Comparison of ENCODE assay signal across 24 mouse cellular contexts in the genomic region with DNA sequence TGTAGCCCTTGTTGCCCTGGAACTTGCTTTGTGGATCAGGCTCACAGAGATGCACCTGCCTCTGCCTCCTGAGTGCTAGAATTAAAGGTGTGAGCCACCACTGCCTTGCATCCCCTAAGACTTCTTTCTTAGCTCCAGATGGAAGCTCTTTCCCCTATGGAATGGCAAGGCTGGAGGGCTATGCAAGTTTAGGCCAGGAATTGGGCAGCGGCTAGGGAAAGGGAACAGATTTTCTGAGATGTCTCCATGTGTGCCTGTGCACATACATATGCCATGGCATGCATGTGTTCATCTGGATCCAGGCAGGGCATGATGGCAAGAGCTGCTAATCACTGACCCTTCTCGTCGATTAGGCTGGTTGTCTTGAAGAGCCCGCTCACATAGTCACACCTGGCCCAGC. TPM values are rescaled to one million over a fixed set of nuclear protein-coding genes. Genes with fewer than 3 reads are reported as not detected.
DNase-seq lines count a peak whose midpoint lies in the region; TF ChIP-seq lines count a peak whose summit lies in the region.
"Had no signal": no experiment of that assay in that cellular context is flagged by ENCODE, and none has a peak within 500 bp of the region (broad histone marks: within the 10 kb centered on the region; RNA-seq: fewer than 3 reads in every experiment).

No protein-coding gene starts in this region.

- no peaks in the 10 kb centered on the region for H3K27me3 ChIP-seq in heart, adult 2 months (ENCODE audit: control insufficient read depth, insufficient read depth, low read length)
- H3K27me3 ChIP-seq in testis, adult 2 months (ENCODE audit: control insufficient read depth, insufficient read depth, low read length): no peaks in the 10 kb centered on the region
- H3K27me3 ChIP-seq: CH12.LX; embryonic facial prominence, embryonic 12.5 days; forebrain, embryonic 13.5 days; forebrain, embryonic 15.5 days; Patski had no signal

- no peak for TF ChIP-seq EP300 in heart, adult 2 months (IDR thresholded peaks at IDR 0.05; ENCODE audit: insufficient read depth, low read depth, low read length)

- peak overlapping the region; percentile 58; the same call in 1 of the 2 replicates for H3K4me3 ChIP-seq in gastrocnemius, adult 2 months
- H3K4me3 ChIP-seq in heart, adult 2 months: no peak overlapping the region
- H3K4me3 ChIP-seq in testis, adult 2 months (ENCODE audit: control insufficient read depth, low read depth, low read length): no peak overlapping the region
- H3K4me3 ChIP-seq: embryonic facial prominence, embryonic 10.5 days; embryonic facial prominence, embryonic 12.5 days; forebrain, embryonic 13.5 days; forebrain, embryonic 15.5 days had no signal

- intact Hi-C loops in gastrocnemius, adult 2 months (cut with DNase I): no loop called here
- intact Hi-C loops in heart, adult 2 months (cut with DNase I): no loop called here

- 97% methylated on average over 4 of the region's 4 CpGs for WGBS in heart, adult 2 months

- DNase-seq in gastrocnemius, adult 2 months: no peak
- no peak for DNase-seq in gastrocnemius, postnatal 25 days
- DNase-seq in heart, adult 2 months: no peak
- DNase-seq in heart, adult 8-10 months (ENCODE audit: low spot score): no peak
- no peak for DNase-seq in testis, postnatal 14 days (ENCODE audit: low spot score)
- DNase-seq: adrenal gland, adult 8-10 months; adrenal gland, postnatal 14 days; adrenal gland, postnatal 36 days; B cell, adult 2 months; cerebellum, adult 11-12 months; cerebellum, adult 2 months; cerebellum, adult 9-10 months; cerebellum, postnatal 10 days; cerebellum, postnatal 25 days had no signal

- peak overlapping the region; percentile 79 for H3K27ac ChIP-seq in gastrocnemius, adult 2 months
- H3K27ac ChIP-seq in heart, adult 2 months: peak overlapping the region; percentile 71; the same call in 1 of the 2 replicates
- H3K27ac ChIP-seq in testis, adult 2 months (ENCODE audit: control insufficient read depth, insufficient read depth, low read depth, low read length): 0 out of 2 replicates have a peak overlapping the region, but pooled peaks have one; percentile 56
- H3K27ac ChIP-seq: forebrain, embryonic 13.5 days; forebrain, embryonic 15.5 days had no signal

- no peak for TF ChIP-seq POLR2A in heart, adult 2 months (IDR thresholded peaks at IDR 0.05; ENCODE audit: insufficient read depth, low read depth, low read length)
- no peak; the same call in 1 of the 2 replicates for TF ChIP-seq POLR2A in testis, adult 2 months (IDR thresholded peaks at IDR 0.05; ENCODE audit: control insufficient read depth, low read depth, low read length)

- no peaks in the 10 kb centered on the region for H3K36me3 ChIP-seq in heart, adult 2 months (ENCODE audit: control insufficient read depth, insufficient read depth, low read length)
- H3K36me3 ChIP-seq in testis, adult 2 months (ENCODE audit: control insufficient read depth, insufficient read depth, low read length): no peaks in the 10 kb centered on the region
- H3K36me3 ChIP-seq: forebrain, embryonic 15.5 days had no signal

- no peaks in the 10 kb centered on the region; the same call in 1 of the 2 replicates for H3K79me2 ChIP-seq in heart, adult 2 months (replicated peaks; ENCODE audit: control insufficient read depth, insufficient read depth, low read length)

- peaks cover 39% of the 10 kb centered on the region for H3K4me1 ChIP-seq in heart, adult 2 months (ENCODE audit: control insufficient read depth, insufficient read depth, low read length)
- peaks cover 13% of the 10 kb centered on the region for H3K4me1 ChIP-seq in testis, adult 2 months (ENCODE audit: control insufficient read depth, insufficient read depth, low read length)

- no peak overlapping the region for H3K9ac ChIP-seq in heart, adult 2 months (ENCODE audit: low read depth, low read length)
- H3K9ac ChIP-seq: embryonic facial prominence, embryonic 12.5 days; forebrain, embryonic 13.5 days; forebrain, embryonic 15.5 days had no signal

- no peak for TF ChIP-seq CTCF in gastrocnemius, adult 2 months (IDR thresholded peaks at IDR 0.05)
- TF ChIP-seq CTCF in heart, adult 2 months (IDR thresholded peaks at IDR 0.05): no peak
- TF ChIP-seq CTCF in testis, adult 2 months (IDR thresholded peaks at IDR 0.05; ENCODE audit: control insufficient read depth, insufficient read depth, insufficient replicate concordance, low read depth, low read length): no peak

RNA-seq across cellular contexts. Expression of a gene that starts 11.1 kb away (rescaled TPM):
- total RNA-seq in gastrocnemius, adult 2 months (2021): 1 to 10 TPM; 6.7 to 8.5 TPM
- 1 to 10 TPM; 4.9 to 6.1 TPM for total RNA-seq in gastrocnemius, postnatal 25 days (2021)
- 1 to 10 TPM; 8.1 to 8.6 TPM for total RNA-seq in heart, adult 2 months (2021)
- polyA plus RNA-seq in heart, adult 2 months (2012; rRNA removed): 18.8 and 21.2 TPM in 2 replicates
- total RNA-seq in heart, adult 8-10 months (2022): 1 to 10 TPM; 8.1 to 9.3 (median 8.4) TPM
- 3.6 and 4.8 TPM in 2 replicates for polyA plus RNA-seq in testis, adult 2 months (2012; rRNA removed)

RNA-seq across cellular contexts. Expression of a gene that starts 21.5 kb away (rescaled TPM):
- total RNA-seq in gastrocnemius, adult 2 months (2021): not detected
- total RNA-seq in gastrocnemius, postnatal 25 days (2021): not detected
- not detected for total RNA-seq in heart, adult 2 months (2021)
- 0.21 and 0.53 TPM in 2 replicates for polyA plus RNA-seq in heart, adult 2 months (2012; rRNA removed)
- total RNA-seq in heart, adult 8-10 months (2022): not detected
- polyA plus RNA-seq in testis, adult 2 months (2012; rRNA removed): 62.6 and 62.9 TPM in 2 replicates
- total RNA-seq: CH12.LX, G1E had no signal
- polyA plus RNA-seq: CD4-positive, CD25-positive, alpha-beta regulatory T cell, adult 4 months had no signal

RNA-seq across cellular contexts. Expression of a gene that starts 26.3 kb away (rescaled TPM):
- total RNA-seq in gastrocnemius, adult 2 months (2021): 1 to 10 TPM; 8.9 to 9.5 TPM
- total RNA-seq in gastrocnemius, postnatal 25 days (2021): 1 to 10 TPM; 6.1 to 6.4 TPM
- 1 to 10 TPM; 7.4 to 8.1 TPM for total RNA-seq in heart, adult 2 months (2021)
- polyA plus RNA-seq in heart, adult 2 months (2012; rRNA removed): 13.7 and 14.9 TPM in 2 replicates
- total RNA-seq in heart, adult 8-10 months (2022): 1 to 10 TPM; 7.5 to 9.8 (median 7.6) TPM
- 11.3 and 12.3 TPM in 2 replicates for polyA plus RNA-seq in testis, adult 2 months (2012; rRNA removed)

RNA-seq across cellular contexts. Expression of a gene that starts 27.3 kb away (rescaled TPM):
- 1 to 10 TPM; 2.5 to 3.2 TPM for total RNA-seq in gastrocnemius, adult 2 months (2021)
- total RNA-seq in gastrocnemius, postnatal 25 days (2021): 1 to 10 TPM; 1.7 to 3.8 TPM
- total RNA-seq in heart, adult 2 months (2021): under 1 TPM; 0.68 to 0.89 TPM
- 0.38 and 2.3 TPM in 2 replicates for polyA plus RNA-seq in heart, adult 2 months (2012; rRNA removed)
- under 1 TPM in 2 of 4 experiments, not detected in 2; 0.57 to 0.97 TPM for total RNA-seq in heart, adult 8-10 months (2022)
- polyA plus RNA-seq in testis, adult 2 months (2012; rRNA removed): 126 and 137 TPM in 2 replicates
- total RNA-seq: adrenal gland, postnatal 14 days; G1E had no signal
- polyA plus RNA-seq: activated CD4-positive, CD25-positive, alpha-beta regulatory T cell, adult 4 months; CD4-positive, CD25-positive, alpha-beta regulatory T cell, adult 4 months; G1E had no signal

RNA-seq across cellular contexts. Expression of a gene that starts 40.9 kb away (rescaled TPM):
- total RNA-seq in gastrocnemius, adult 2 months (2021): 100 to 1,000 TPM; 146 to 148 TPM
- total RNA-seq in gastrocnemius, postnatal 25 days (2021): 100 to 1,000 TPM; 112 to 120 TPM
- total RNA-seq in heart, adult 2 months (2021): 100 to 1,000 TPM; 111 to 118 TPM
- 129 and 145 TPM in 2 replicates for polyA plus RNA-seq in heart, adult 2 months (2012; rRNA removed)
- 100 to 1,000 TPM; 118 to 133 (median 124) TPM for total RNA-seq in heart, adult 8-10 months (2022)
- polyA plus RNA-seq in testis, adult 2 months (2012; rRNA removed): 23.9 and 26.9 TPM in 2 replicates
